Mouse (Mus musculus) telencephalon, adult 2 months (tissue): ENCODE results near the gene Pogk.

Source experiments
- DNase-seq: peaks from one replicate; pipeline ENCODE4 v3.0.0-alpha.2; 2011; ENCODE audit warnings: low read depth, low spot score

Pogk gene

DNA sequence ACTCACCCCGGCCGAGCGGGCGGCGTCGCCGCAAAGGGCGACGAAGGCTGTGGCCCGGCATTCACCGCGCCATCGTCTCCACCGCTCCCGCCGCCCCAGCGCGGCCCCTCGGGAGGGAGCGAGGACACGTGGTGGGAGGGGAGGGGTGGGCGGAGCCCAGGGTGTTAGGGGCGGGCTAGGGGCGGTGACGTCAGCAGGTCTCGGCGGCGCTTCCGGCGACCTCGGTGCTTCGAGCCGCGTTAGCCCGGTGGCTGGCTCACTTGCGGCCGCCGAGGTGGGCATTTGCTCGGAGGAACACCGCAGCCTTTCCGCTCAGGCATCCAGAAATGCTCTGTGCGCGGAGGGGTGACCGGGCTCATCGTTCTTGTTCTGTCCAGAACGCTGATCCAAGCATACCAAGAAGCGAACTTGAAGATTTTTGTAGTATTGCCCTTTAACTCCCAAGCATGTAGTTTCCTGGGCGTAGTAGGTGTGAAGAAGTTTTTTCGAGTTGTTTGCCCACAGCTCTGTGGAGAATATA, at the start of gene Pogk:
Gene Pogk (minus strand): TSS at position 163 of the 520 bp plus-strand sequence.
- DNase-seq = peak; percentile 69

DNA sequence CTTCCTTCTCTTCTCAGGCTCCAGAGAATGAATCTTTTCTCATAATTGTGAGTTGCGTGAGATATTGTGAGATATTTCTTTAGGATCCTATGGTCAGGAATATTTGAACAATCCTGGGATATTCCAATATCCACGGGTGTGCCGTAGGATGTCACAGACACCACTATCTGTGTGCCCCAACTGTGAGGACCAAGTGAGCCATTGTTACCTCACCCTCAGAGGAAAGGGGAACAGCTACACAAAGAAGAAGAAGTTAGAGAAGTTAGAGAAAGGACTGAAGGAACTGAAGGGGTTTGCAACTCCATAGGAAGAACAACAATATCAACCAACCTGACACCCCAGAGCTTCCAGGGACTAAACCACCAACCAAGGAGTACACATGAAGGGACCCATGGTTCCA, 32.3 kb upstream of the Pogk start:
- DNase-seq = no peak

GRCm38 (mm10) chr1:166439426-166439825, 29.8 kb upstream of the Pogk start:
- no peak for DNase-seq

DNA sequence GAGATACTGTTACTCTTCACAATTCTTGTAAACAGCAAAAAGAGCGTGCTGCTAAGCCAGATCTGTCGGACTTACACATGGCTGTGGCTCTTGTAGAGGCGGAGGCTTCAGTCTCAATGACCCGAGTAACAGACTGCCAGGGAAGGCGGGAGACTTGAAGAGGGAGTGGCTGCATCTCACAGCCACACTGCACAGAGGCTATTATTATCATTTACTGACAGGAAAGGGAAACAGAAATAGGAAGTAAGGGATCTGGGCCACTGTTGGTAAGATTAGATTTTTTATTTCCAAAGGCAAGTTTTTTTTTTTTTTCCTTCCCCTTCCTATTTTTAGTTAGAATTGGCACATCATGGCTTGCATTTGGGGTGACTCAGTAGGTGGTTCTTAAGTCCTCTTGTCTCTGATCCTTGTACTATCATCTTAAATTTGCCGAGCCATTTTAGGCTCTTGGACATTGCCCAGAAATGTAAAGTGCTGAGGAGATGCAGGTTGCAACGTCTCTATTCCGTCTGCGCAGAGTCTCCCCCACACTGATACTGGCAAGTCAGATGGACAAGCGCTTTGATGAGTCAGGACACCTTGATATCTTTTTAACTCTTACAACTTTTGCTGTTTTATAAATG, 20.3 kb upstream of the Pogk start:
- peak; percentile 62 for DNase-seq

DNA sequence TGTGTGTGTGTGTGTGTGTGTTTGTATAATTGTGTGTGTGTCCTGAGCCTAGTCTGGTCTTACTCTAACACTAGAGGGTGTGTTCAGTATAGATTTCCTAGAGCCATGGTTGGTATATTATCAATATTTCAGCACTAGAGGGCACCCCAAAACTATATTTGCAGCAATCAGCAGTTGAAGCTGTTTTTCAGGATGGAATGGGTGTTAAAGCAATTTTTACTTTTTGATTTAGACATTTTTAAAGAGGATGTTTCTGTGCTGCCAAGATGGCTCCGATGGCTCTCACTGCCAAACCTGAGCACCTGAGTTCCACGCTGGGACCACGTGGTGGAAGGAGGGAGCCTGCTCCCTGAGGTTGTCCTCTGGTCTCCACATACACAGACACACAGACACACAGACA, 19.4 kb upstream of the Pogk start:
- peak; percentile 61 for DNase-seq

GRCm38 (mm10) chr1:166412266-166412665, 2.6 kb upstream of the Pogk start:
- no peak for DNase-seq

GRCm38 (mm10) chr1:166411541-166411940, 1.9 kb upstream of the Pogk start:
- DNase-seq = no peak

- no peak for DNase-seq
Measured at GRCm38 (mm10) chr1:166409177-166409700, 424 bp downstream of the Pogk start.

- no peak for DNase-seq
Measured at GRCm38 (mm10) chr1:166403846-166404245, 5.8 kb downstream of the Pogk start.

- DNase-seq = no peak
Measured at GRCm38 (mm10) chr1:166402003-166402402, 7.7 kb downstream of the Pogk start.

GRCm38 (mm10) chr1:166401455-166401854, 8.2 kb downstream of the Pogk start:
- no peak for DNase-seq

GRCm38 (mm10) chr1:166396381-166396780, 13.3 kb downstream of the Pogk start:
- no peak for DNase-seq

DNA sequence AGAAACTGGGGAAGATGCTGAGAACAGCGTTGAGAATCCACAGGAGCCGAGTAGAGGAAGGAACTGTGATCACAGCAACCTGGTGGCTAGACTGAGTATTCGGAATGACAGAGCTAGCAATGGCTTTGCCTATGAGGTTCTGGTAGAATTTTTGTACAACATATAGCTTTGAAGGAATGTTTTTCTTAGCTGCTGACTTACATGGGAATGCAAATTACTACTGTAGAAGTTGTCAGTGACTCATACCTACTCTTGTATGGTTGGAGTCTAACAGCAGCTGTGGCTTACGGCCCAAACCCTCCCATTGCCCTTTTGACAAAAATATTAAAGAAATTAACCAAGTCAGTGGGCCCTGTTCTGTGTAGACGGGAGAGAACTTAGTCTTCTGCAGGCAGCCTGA, 14.0 kb downstream of the Pogk start:
- no peak for DNase-seq

DNA sequence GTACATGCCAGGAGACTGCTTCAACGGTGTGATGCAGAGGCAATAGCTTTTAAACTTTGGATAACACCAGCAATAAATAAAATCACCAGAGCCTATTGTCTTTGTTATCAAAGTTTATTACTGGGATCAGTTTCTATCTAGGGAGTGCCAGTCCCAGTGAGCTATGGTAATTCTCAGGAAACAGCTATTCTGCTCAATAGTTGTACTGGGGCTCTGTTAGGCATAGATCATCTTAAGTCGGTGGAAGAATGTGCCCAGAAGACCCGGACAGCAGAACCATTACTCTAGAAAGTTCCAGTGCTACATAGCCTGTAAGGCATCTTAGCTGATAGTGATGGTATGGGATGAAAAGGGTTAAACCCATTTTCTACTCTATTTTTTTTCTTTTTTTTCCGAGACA, 14.9 kb downstream of the Pogk start:
- no peak for DNase-seq

DNA sequence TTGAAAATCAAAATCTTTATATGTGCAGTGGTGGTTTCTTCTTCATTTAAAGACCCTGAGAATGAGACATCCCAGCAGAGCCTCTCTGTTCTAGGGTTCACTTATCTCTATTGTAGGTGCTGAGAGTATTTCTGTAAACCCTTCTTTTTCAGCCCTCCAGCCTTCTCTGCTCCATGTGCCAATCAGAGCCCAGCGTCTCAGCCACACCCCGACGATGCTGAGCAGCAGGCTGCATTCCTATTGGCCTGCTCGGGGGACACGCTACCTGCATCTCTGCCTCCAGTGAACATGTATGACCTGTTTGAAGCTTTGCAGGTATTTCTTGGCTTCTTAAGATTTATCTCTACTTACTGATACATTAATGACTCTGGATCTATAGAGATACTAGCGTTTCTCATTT, 18.0 kb downstream of the Pogk start:
- DNase-seq = no peak

DNA sequence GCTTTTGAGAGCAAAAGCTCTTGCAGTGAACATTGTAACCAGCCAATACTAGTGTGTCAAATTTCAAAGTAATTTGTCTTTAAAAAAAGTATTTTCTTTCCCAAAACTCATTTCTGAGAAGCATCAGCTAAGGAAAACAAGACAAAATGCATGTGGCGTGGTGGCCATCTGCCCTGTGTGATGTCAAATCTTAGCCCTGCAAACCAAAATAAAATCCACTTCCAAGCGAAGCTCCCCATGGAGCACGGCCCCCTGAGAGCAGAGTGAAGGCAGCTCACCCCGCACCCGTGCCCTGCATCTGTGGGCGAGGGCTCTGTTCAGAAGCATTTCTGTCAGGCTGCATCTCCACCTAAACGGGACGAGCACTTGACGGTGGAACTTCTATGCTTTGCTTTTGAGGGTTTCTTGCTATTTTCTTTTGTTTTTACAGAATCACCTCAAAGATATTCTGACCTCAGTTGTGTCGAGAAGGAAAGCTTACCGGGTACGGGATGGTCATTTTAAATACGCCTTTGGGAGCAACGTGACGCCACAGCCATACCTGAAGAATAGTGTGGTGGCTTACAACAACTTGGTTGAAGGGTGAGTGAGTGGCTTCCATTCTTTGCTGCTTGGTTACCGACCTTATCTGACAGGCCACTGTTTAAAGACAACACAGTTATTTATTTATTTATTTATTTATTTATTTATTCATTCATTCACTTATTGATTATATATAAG, 20.1 kb downstream of the Pogk start:
- DNase-seq = no peak

DNA sequence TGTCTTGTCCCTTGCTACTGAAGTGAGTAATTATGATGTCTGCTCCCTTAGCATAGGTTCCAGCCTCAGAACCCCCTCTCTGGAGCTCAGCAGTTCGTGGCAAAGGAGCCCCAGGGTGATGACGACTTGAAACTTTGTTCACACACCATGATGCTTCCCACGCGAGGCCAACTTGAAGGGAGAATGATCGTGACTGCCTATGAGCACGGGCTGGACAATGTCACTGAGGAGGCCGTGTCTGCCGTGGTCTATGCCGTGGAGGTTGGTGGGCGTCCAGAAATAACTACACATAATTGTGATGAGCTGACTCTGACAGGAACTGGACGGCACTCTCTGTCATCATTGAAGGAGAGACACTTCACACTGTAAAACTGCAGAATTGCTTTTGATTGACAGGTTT, 21.2 kb downstream of the Pogk start:
- DNase-seq = no peak

- DNase-seq = peak; percentile 55
Measured at GRCm38 (mm10) chr1:166385431-166385830, 24.2 kb downstream of the Pogk start.

DNA sequence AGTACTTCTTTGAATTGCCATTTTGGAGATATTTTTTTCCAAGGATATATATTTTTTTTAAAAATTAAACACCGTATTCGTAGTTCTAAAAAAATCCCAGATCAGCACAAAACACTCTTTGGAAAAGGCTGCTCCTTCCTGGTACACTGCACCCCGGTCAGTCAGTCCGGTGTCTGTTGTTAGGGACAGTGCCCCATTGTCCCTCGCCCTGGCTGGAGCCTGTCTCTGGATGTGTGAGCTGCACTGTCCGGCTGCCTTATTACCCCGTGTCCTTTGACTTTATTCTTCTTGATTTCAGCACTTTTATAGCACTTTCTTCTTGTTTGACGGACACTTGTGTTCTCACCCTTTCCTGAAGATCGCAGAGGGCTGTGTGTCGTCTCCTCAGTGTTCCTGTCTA, 25.0 kb downstream of the Pogk start:
- DNase-seq = no peak

DNA sequence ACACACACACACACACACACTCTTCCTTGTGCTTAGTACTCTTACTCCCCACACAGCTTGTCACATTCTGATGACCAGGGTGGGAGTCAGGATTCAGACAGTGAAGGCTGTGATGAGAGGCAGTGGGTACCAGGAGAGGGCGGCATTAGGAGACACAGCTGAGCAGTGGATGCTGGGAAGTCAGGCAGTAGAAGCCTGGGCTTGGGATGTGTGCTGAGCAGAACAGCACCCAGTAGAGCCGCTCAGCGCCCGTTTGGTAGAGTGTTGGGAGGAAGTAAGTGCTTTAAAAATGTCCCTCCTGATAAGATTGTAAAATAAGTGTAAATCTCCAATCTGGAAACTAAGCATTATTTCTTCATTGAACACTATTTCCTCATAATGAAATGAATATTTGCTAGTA, 27.0 kb downstream of the Pogk start:
- no peak for DNase-seq

DNA sequence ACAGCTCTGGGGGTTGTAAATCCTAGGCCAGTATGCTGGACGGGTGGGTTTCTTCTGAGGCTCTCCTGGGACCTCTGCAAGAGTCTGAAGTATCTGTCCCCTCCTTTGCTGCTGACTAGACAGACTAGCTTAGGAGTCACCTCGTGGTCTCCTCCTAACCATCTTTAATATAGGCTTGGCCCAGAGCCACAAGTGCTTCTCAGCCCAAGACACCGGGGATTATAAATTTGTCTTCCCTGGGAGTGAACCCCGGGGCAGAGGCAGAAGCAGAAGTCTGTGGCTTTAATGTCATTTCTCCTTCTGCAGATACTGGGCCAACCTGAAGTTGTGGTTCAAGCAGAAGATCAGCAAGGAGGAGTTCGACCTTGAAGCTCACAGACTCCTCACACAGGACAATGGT, 27.8 kb downstream of the Pogk start:
- DNase-seq = no peak

DNA sequence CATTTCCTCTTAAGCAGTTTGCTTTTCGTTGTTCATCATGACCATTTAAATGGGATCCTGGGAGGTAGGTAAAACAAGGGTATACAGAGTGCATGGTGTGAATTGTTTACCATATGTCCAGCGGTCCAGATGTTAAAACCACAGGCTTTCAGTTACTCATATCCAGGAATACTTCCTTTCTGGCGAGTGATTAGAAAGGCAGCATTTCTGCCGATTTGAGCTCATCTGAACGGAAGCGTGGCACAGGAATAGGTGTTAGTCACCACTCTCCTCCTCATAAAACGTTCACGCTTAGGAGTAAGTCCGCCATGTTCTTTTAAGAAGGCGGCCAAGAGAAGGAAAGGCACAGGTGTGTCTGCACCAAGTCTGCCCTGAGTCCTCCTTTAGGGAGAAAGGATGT, 28.3 kb downstream of the Pogk start:
- DNase-seq = no peak

- peak; percentile 40 for DNase-seq
Measured at GRCm38 (mm10) chr1:166379630-166380231, 29.9 kb downstream of the Pogk start.
